Mouse (Mus musculus): ENCODE results near the gene Zbtb45. TPM values are rescaled to one million over a fixed set of nuclear protein-coding genes. Genes with fewer than 3 reads are reported as not detected.

Zbtb45 gene
- polyA plus RNA-seq, 1 experiment: 209 TPM

DNA sequence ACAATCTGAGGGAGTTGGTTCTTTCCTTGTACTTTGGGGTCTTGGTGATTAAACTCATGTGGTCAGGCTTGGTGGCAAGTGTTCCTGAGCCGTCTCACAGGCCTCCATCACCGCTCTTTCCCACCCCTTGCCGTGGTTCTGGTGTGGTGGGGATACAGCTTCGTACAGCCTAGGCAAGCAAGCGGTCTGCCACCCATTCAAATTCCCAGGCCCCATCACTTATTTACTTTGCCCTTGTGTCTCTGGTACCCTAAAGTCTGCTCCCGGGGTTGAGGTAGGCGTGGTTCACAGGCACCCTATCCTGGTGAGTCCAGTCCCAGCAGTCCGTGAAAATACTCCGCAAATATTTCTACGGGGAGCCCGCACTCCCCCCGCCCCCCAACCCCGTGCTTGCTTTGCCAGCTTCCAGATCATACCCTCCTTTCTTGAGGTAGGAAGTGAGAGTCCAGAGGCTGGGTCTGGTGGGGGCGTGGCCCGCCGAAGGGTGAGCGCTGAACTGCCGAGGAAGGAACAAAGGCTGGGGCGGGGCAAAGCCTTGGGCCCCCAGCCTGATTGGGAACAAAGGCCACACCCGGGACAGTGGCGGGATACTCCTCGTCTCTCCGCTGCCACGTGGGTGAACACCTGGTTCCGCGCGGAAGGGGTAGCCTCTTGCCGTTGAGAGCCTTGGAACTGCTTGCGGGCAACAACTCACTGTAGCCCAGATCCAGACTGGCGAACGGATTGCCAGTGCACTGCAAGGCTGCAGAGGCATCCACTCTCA, 13.1 kb upstream of the Zbtb45 start:
- TF ChIP-seq GATA1 (IDR thresholded peaks at IDR 0.05; ENCODE audit: low read length): no peak

DNA sequence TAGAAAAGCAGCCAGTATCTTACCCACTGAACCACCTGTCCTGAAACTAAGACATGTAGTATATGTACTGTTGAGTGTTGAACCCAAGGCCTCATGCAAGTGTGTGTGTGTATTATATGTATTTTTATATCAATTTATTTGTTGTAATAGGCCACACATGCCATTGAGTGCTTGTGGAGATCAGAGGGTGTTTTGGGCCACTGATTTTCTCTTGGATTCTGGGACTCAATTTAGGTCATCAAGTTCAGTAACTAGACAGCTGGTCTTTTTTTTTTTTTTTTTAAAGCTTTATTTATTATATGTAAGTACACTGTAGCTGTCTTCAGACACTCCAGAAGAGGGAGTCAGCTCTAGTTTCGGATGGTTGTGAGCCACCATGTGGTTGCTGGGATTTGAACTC, 5.4 kb upstream of the Zbtb45 start:
- TF ChIP-seq GATA1 (IDR thresholded peaks at IDR 0.05; ENCODE audit: low read length): no peak

DNA sequence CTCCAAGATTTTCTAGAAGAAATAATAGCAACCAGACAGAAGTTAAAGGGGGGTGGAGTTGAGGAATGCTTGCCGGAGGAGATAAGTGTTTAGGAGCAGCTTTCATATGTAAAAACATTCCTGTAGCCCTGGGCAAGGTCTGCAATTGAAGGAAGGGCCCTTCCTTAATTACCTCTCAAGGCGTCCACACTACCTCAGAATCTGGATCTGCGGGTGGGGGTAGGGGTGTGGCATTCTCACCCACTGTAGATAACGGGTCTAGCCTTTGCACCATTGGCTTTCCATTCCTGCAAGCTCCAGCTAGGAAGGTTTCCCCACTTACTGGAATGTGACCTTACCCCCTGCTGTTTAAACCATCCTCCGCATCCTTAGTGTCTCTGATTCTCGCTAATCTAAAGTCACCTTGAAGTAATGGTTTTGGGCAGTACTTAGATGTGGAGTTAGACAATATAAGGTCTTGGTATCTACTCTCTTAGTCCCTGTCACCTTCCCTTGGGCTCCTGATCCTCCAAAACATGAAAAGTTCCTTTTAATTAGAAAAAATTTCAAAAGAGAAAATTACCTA, 4.5 kb upstream of the Zbtb45 start:
- no peak for TF ChIP-seq GATA1 (IDR thresholded peaks at IDR 0.05; ENCODE audit: low read length)

DNA sequence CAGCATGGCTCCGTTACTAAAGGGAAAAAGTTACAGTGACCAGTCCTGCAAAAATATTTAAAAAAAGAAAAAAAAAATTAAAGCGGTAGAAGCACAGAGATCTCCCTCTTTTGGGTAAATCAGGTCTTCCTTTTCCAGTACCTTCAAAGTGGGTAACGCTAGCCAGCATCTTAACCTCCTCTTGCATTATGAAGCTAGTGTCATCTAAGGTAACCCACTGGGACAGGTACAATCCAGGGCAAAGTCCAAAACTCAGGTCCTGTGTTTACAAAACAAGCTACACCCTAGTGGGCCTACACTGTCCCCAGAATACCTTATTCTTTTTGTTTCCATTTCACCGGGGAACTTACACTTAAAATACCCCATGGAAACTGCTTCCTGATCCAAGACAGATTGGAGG, 3.8 kb upstream of the Zbtb45 start:
- no peak for TF ChIP-seq GATA1 (IDR thresholded peaks at IDR 0.05; ENCODE audit: low read length)

DNA sequence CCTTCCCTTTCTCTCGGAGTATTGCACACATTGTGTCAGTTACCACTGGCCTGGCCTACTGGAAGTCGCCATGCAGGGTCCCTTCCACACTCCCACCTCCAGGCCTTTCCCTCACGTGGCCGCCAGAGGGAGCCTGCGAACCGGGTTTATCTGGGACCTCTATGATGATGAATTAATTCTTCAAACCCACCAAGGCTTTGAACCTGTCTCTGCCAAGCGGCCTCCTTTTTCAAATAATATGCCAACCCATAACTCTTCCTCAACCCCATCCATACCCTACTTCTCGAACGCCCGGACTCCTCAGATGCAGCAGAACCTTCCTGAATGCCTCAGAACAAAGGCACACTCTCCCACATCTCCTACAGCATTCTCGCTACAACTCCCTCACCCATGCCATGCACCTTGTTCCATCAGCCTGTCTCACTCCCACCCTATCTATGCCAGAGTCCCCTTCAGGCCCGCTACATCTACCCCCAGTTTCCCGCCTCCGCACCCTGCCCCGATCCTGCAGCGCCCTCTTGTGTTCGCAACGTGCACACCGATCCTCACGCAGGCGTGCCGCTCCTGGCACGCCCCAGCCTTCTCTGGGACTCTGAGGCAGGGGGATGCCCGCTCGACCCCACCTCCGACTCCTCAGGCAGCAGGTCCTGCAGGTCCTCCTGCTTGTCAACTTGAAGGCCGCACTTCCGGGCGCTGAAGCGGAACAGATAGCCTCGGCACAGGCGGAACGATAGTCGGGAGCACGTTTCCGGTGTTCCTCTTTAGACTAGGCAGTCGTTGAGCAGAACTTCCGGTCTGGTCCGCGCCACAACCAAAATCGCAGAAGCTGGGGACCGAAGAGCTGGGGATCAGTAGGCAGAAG, 460 bp downstream of the Zbtb45 start:
- TF ChIP-seq GATA1 (IDR thresholded peaks at IDR 0.05; ENCODE audit: low read length): no peak

DNA sequence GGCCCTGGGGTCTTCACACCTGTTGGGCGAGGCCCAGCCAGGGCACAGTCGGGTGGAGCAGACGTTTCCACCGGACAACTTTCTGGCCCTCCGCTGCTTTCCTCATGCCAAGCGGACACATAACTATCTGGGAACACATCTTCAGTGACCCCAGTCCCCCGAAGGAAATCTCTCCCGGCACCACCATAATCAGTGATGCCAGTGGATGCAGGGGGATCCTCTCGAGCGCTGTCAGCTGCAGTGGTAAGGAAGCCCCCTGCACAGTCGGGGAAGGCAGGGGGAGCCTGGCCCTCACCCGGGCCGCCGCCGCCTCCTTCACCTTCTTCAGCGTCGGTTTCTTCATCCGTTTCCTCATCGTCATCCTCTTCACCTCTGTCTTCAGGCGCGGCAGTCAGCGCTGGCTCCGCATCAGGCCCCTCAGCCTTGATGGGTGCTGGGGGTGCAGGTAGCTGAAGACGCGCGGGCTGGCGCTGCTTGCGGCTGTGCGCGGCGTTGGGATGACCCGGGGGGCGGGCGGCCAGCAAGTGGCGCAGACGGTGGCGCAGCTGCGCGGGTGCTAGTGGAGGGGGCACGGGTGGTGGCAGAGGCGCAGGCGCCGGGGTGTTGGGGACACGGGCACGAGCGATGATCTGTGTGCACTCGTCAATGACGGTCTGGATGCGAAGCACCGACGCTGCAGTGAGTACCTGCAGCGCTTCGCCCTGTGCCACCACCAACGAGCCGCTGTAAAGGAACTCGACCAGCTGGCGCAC, 2.3 kb downstream of the Zbtb45 start:
- TF ChIP-seq GATA1 (IDR thresholded peaks at IDR 0.05; ENCODE audit: low read length): no peak

DNA sequence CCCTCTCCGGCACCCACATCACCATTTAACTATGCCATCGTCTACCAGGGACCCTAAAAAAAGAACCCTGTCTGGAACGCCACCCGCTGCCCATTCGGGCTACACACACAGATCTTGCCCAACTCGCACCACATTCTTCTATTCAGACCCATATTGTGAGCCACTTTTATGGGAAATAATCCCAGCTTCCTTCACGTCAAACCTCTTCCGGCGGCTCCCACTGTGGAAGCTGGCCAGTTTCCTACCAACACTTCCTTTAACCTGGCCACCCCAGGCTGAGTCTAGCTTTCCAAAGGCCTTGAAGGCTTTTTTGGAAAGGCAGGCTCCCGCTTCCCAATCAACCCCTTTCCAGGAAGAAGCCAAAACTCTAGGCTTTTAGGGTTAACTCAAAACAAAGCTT, 3.3 kb downstream of the Zbtb45 start:
- no peak for TF ChIP-seq GATA1 (IDR thresholded peaks at IDR 0.05; ENCODE audit: low read length)

DNA sequence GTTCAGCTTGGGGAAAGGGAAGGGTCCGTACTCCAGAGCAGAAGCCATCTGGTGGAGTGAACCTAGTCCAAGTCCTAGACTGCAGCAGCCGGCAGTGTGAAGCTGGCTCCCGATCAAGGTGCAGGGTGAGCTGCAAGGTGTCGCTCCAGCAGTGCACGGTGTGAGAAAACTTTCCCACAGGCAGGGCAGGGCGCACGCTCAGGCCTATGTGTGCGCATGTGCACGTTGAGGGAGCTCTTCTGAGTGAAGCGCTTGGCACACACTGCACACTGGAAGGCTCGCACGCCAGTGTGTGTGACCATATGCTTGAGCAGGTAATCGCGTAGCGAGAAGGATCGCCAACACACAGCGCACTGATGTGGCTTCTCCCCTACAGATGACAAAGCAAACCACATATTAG, 3.8 kb downstream of the Zbtb45 start:
- no peak for TF ChIP-seq GATA1 (IDR thresholded peaks at IDR 0.05; ENCODE audit: low read length)

DNA sequence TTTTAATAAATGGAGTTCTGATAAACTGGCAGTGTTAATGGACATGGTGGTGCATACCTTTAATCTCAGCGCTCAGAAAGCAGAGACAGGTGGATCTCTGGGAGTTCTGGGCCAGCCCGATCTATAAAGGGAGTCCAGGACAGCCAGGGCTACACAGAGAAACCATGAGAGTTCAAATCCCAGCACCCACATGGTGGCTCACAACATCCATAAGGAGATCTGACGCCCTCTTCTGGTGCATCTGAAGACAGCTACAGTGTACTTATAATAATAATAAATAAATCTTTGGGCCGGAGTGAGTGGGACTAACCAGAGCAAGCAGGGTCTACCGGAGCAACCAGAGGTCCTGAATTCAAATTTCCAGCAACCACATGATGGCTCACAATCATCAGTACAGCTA, 6.5 kb downstream of the Zbtb45 start:
- no peak for TF ChIP-seq GATA1 (IDR thresholded peaks at IDR 0.05; ENCODE audit: low read length)

DNA sequence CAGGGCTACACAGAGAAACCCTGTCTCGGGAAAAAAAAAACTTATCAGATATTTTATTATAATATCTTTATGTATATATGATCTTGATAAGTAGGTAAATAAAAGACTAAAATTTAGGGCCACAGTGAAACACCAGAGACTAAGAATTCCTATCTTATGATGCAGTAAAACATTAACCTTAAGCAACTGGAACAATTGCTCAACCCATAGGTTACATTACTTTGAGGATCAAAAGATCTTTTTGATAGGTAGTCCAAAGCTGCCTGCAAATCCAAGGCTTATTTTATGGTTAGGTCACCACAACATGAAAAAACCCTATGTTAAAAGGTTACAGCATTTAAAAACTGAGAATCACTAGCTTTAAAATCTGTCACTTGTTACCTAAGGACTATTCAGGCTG, 8.2 kb downstream of the Zbtb45 start:
- TF ChIP-seq GATA1 (IDR thresholded peaks at IDR 0.05; ENCODE audit: low read length): no peak

DNA sequence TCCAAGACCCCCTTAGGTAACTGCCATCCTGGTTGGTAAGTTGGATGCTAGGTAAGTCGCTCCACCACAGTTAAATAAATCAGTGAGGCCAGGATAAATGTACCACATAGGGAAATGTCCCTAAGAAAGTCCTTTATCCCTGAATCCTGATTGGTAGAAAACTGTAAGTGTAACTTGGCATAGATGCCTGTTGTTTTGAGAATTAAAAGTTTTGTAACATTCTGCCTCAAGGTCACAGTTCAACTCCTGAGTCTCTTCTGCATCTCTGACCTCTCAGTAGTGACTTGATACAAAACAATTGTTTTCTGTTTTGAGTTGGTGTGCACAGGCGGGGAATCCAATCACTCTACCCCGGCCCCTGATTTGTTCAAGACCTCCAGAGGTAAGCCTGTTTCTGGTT, 11.0 kb downstream of the Zbtb45 start, which contains the start of gene Trim28:
Trim28 (plus strand) TSS at position 264 of the 400 bp plus-strand sequence.
- no peak for TF ChIP-seq GATA1 (IDR thresholded peaks at IDR 0.05; ENCODE audit: low read length)

DNA sequence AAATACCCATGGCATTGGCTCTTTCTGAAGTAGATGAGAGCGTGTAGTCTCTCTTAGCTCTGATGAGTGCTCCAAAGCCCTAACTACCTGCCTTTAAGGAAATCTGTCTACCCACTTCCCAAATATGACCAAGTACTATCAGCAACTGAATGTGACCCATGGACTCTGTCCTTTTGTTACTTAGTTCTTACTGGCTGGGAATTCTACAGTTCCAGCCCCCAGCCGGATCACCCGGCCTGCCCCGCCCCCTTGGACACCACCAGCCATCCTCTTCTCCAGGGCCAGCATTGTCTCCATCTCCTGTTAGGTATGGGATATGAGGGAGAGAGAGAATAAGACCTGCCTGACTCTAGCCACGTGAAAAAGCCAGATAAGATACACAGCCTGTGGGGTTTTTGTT, 11.8 kb downstream of the Zbtb45 start, which contains the start of gene Slc27a5:
Slc27a5 (minus strand) TSS at position 140 of the 400 bp plus-strand sequence.
- TF ChIP-seq GATA1 (IDR thresholded peaks at IDR 0.05; ENCODE audit: low read length): no peak

DNA sequence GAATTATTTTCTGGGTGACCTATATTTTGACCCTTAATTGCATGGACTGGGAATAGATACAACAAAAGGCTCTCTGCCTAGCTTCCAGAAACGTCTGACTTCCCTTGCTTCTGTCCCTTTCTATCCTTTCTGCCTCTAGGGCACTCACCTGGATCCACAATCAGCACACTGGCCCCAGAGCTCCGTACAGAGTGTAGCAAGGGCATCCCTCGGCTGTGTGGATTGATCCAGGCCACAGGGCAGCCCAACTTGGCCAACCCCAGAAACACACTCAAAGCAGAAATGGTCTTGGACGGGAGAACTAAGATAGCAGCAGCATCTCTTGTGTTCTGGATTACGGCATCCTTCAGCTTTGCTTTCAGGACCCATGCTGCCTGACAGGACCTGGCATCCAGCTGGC, 12.6 kb downstream of the Zbtb45 start:
- no peak for TF ChIP-seq GATA1 (IDR thresholded peaks at IDR 0.05; ENCODE audit: low read length)

DNA sequence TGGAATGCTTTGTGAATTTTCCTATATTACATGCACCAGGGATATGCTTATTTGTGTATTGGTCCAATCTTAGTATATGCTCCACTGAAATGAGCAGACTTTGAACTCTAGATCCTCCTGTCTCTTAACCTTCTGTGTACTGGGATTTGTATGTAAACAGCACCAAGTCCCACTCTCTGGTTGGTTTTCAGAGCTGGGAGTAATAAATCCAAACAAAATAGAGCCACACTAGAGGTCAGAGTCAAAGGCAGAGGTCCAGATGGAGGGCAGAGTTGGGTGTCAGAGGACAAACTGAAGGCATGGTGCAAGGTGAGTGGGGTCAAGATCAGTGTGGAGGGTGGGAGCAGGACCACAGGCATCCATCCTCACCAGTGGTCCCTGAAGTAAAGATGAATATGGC, 14.0 kb downstream of the Zbtb45 start:
- no peak for TF ChIP-seq GATA1 (IDR thresholded peaks at IDR 0.05; ENCODE audit: low read length)

DNA sequence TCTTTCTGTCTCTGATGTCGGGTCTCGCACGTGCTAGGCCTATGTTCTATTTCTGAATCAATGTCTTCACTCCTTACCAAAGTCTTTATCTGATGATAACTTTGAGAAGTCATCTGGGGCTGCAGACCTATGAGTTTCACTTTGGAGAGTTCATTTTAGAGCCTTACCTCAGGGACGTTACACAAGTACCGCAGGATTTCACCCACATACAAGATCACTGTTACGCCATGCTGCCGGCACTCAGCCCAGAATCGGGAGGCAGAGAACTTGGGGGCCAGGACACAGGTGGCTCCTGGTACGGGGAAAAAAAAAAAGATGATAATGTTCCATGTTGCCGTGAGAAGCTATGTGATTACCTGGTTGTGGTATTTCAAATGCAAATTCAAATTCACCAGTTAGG, 16.7 kb downstream of the Zbtb45 start:
- no peak for TF ChIP-seq GATA1 (IDR thresholded peaks at IDR 0.05; ENCODE audit: low read length)

DNA sequence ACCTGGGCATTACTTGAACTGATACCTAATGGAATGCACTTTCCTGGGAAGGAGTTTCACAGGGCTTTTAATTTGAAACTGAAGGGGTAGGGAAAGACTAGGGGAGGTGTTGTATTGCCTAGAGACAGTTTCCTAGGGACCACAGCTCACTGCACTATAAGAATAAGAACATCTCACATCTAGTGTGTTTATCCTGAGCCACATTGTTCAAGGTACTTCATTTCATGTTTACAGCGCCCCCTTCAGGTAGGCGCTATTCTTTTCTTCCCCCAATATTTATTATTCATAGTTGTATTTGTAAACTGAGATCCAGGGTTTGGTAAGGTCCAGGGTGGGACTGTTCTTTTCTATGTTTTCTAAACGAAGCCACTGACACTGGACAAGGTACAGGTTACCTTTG, 17.6 kb downstream of the Zbtb45 start:
- TF ChIP-seq GATA1 (IDR thresholded peaks at IDR 0.05; ENCODE audit: low read length): no peak

All from G1E-ER4 (cell line).